Mouse (Mus musculus): ENCODE results near the gene Glrx5. TPM values are rescaled to one million over a fixed set of nuclear protein-coding genes. Genes with fewer than 3 reads are reported as not detected.

Gene Glrx5
- polyA plus RNA-seq, 1 experiment from 2014 or later: 190 TPM

- Histone ChIP-seq H3K4me1 (replicated peaks) (peaks cover 33% of the 10 kb centered on the region), H3K9me3 (no peaks in the 10 kb centered on the region), H3K27me3 (replicated peaks) (no peaks in the 10 kb centered on the region), H3K4me2 (replicated peaks) (peak overlapping the region; percentile 37), H3K4me3 (replicated peaks) (no peak overlapping the region), H3K9ac (no peak overlapping the region), H3K27ac (peak overlapping the region; percentile 38; the same call in 1 of the 2 replicates), H3K36me3 (peaks cover 22% of the 10 kb centered on the region)
- 44% methylated on average over 7 of the region's 7 CpGs for WGBS
- peak; percentile 71 for ATAC-seq
Measured at GRCm38 (mm10) chr12:105038918-105039317, 6.4 kb downstream of the Glrx5 start.

- Histone ChIP-seq H3K27me3 (replicated peaks) (no peaks in the 10 kb centered on the region), H3K4me3 (replicated peaks) (no peak overlapping the region), H3K36me3 (peaks cover 22% of the 10 kb centered on the region), H3K4me2 (replicated peaks) (no peak overlapping the region), H3K9ac (no peak overlapping the region), H3K27ac (no peak overlapping the region), H3K9me3 (no peaks in the 10 kb centered on the region), H3K4me1 (replicated peaks) (peaks cover 27% of the 10 kb centered on the region)
- WGBS: 34% methylated on average over 12 of the region's 12 CpGs
- peak; percentile 59 for ATAC-seq
Measured at GRCm38 (mm10) chr12:105039578-105040289, 7.2 kb downstream of the Glrx5 start.

GRCm38 (mm10) chr12:105040950-105041349, 8.5 kb downstream of the Glrx5 start:
- Histone ChIP-seq H3K9me3 (no peaks in the 10 kb centered on the region), H3K4me2 (replicated peaks) (no peak overlapping the region), H3K27ac (no peak overlapping the region), H3K4me1 (replicated peaks) (peaks cover 24% of the 10 kb centered on the region), H3K9ac (no peak overlapping the region), H3K4me3 (replicated peaks) (no peak overlapping the region), H3K27me3 (replicated peaks) (no peaks in the 10 kb centered on the region), H3K36me3 (peaks cover 22% of the 10 kb centered on the region)
- ATAC-seq: no peak
- WGBS: 95% methylated on average over 7 of the region's 7 CpGs

GRCm38 (mm10) chr12:105043081-105043480, 10.6 kb downstream of the Glrx5 start:
- no peaks in the 10 kb centered on the region for H3K27me3 ChIP-seq (replicated peaks)
- H3K4me1 ChIP-seq (replicated peaks): peaks cover 20% of the 10 kb centered on the region
- no peak overlapping the region for H3K27ac ChIP-seq
- no peak overlapping the region for H3K9ac ChIP-seq
- ATAC-seq: no peak
- no peak overlapping the region for H3K4me3 ChIP-seq (replicated peaks)
- H3K9me3 ChIP-seq: no peaks in the 10 kb centered on the region
- no peak overlapping the region for H3K4me2 ChIP-seq (replicated peaks)
- peaks cover 22% of the 10 kb centered on the region for H3K36me3 ChIP-seq
- WGBS: 86% methylated on average over 5 of the region's 5 CpGs

- no peaks in the 10 kb centered on the region for H3K9me3 ChIP-seq
- no peaks in the 10 kb centered on the region for H3K27me3 ChIP-seq (replicated peaks)
- H3K36me3 ChIP-seq: peaks cover 22% of the 10 kb centered on the region
- H3K9ac ChIP-seq: no peak overlapping the region
- no peak for ATAC-seq
- peaks cover 6% of the 10 kb centered on the region; the same call in 1 of the 2 replicates for H3K4me1 ChIP-seq (replicated peaks)
- H3K4me2 ChIP-seq (replicated peaks): no peak overlapping the region
- no peak overlapping the region for H3K4me3 ChIP-seq (replicated peaks)
- WGBS: 88% methylated on average over 9 of the region's 9 CpGs
- H3K27ac ChIP-seq: no peak overlapping the region
Measured at GRCm38 (mm10) chr12:105044775-105045174, 12.3 kb downstream of the Glrx5 start.

- no peak overlapping the region for H3K4me2 ChIP-seq (replicated peaks)
- no peak for ATAC-seq
- H3K27ac ChIP-seq: no peak overlapping the region
- no peak overlapping the region for H3K4me3 ChIP-seq (replicated peaks)
- H3K9me3 ChIP-seq: no peaks in the 10 kb centered on the region
- no peak overlapping the region for H3K9ac ChIP-seq
- no peaks in the 10 kb centered on the region for H3K27me3 ChIP-seq (replicated peaks)
- 78% methylated on average over 17 of the region's 17 CpGs for WGBS
- H3K36me3 ChIP-seq: no peaks in the 10 kb centered on the region
- no peaks in the 10 kb centered on the region for H3K4me1 ChIP-seq (replicated peaks)
Measured at GRCm38 (mm10) chr12:105048301-105048863, 15.9 kb downstream of the Glrx5 start.

- Histone ChIP-seq H3K4me2 (replicated peaks) (no peak overlapping the region), H3K9ac (no peak overlapping the region), H3K4me1 (replicated peaks) (no peaks in the 10 kb centered on the region), H3K9me3 (no peaks in the 10 kb centered on the region), H3K27me3 (replicated peaks) (no peaks in the 10 kb centered on the region), H3K36me3 (no peaks in the 10 kb centered on the region), H3K27ac (no peak overlapping the region), H3K4me3 (replicated peaks) (no peak overlapping the region)
- 77% methylated on average over 12 of the region's 12 CpGs for WGBS
- ATAC-seq: no peak
Measured at GRCm38 (mm10) chr12:105049813-105050212, 17.3 kb downstream of the Glrx5 start.

- Histone ChIP-seq H3K4me1 (replicated peaks) (no peaks in the 10 kb centered on the region), H3K27ac (no peak overlapping the region), H3K4me3 (replicated peaks) (no peak overlapping the region), H3K9me3 (no peaks in the 10 kb centered on the region), H3K27me3 (replicated peaks) (no peaks in the 10 kb centered on the region), H3K4me2 (replicated peaks) (no peak overlapping the region), H3K9ac (no peak overlapping the region), H3K36me3 (no peaks in the 10 kb centered on the region)
- no peak for ATAC-seq
- 13% methylated on average over 4 of the region's 4 CpGs for WGBS
Measured at GRCm38 (mm10) chr12:105050898-105051297, 18.4 kb downstream of the Glrx5 start.

- Histone ChIP-seq H3K4me1 (replicated peaks) (no peaks in the 10 kb centered on the region), H3K4me3 (replicated peaks) (no peak overlapping the region), H3K27me3 (replicated peaks) (no peaks in the 10 kb centered on the region), H3K27ac (no peak overlapping the region), H3K9ac (no peak overlapping the region), H3K4me2 (replicated peaks) (no peak overlapping the region), H3K36me3 (no peaks in the 10 kb centered on the region), H3K9me3 (no peaks in the 10 kb centered on the region)
- ATAC-seq: no peak
- 93% methylated on average over 15 of the region's 15 CpGs for WGBS
Measured at GRCm38 (mm10) chr12:105054041-105054440, 21.6 kb downstream of the Glrx5 start.

GRCm38 (mm10) chr12:105055308-105055707, 22.8 kb downstream of the Glrx5 start:
- Histone ChIP-seq H3K4me1 (replicated peaks) (no peaks in the 10 kb centered on the region), H3K27me3 (replicated peaks) (no peaks in the 10 kb centered on the region), H3K9ac (no peak overlapping the region), H3K4me3 (replicated peaks) (no peak overlapping the region), H3K9me3 (no peaks in the 10 kb centered on the region), H3K4me2 (replicated peaks) (no peak overlapping the region), H3K36me3 (no peaks in the 10 kb centered on the region), H3K27ac (no peak overlapping the region)
- 87% methylated on average over 6 of the region's 6 CpGs for WGBS
- no peak for ATAC-seq

GRCm38 (mm10) chr12:105060006-105060405, 27.5 kb downstream of the Glrx5 start:
- no peaks in the 10 kb centered on the region for H3K4me1 ChIP-seq (replicated peaks)
- H3K9me3 ChIP-seq: no peaks in the 10 kb centered on the region
- no peak overlapping the region for H3K4me3 ChIP-seq (replicated peaks)
- H3K27ac ChIP-seq: no peak overlapping the region
- no peak for ATAC-seq
- H3K36me3 ChIP-seq: no peaks in the 10 kb centered on the region
- 78% methylated on average over 2 of the region's 2 CpGs for WGBS
- no peak overlapping the region for H3K4me2 ChIP-seq (replicated peaks)
- H3K9ac ChIP-seq: no peak overlapping the region
- H3K27me3 ChIP-seq (replicated peaks): no peaks in the 10 kb centered on the region

GRCm38 (mm10) chr12:105063201-105064134, 31.0 kb downstream of the Glrx5 start:
- ATAC-seq: no peak
- WGBS: 50% methylated on average over 28 of the region's 28 CpGs
- no peak overlapping the region for H3K4me3 ChIP-seq (replicated peaks)
- H3K9ac ChIP-seq: no peak overlapping the region
- no peaks in the 10 kb centered on the region for H3K27me3 ChIP-seq (replicated peaks)
- no peak overlapping the region for H3K27ac ChIP-seq
- H3K4me1 ChIP-seq (replicated peaks): no peaks in the 10 kb centered on the region
- H3K9me3 ChIP-seq: no peaks in the 10 kb centered on the region
- no peak overlapping the region for H3K4me2 ChIP-seq (replicated peaks)
- no peaks in the 10 kb centered on the region for H3K36me3 ChIP-seq
